In the genomic region with DNA sequence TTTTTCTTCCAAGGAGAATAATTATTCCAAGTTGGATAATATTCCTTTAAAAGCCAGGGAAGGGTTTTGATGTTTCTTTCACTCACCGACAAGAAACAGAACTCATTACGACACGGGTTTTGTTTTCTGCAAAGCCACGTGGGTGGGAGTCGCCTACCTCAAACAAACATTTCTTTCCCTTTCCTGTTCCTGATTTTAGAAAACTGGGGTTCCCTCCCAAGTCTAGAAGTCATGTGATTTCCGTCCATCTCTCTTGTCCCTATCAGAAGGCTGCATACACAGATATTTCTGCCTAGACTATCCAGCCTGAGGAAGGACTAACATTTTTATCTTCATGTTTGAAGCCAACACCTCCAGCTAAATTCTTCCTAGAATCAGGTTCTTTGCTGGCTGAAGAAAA, we compare ENCODE assay signal across 14 mouse cellular contexts. TPM values are rescaled to one million over a fixed set of nuclear protein-coding genes. Genes with fewer than 3 reads are reported as not detected.
DNase-seq lines count a peak whose midpoint lies in the region; ATAC-seq and TF ChIP-seq lines count a peak whose summit lies in the region.
"Had no signal": no experiment of that assay in that cellular context is flagged by ENCODE, and none has a peak within 500 bp of the region (broad histone marks: within the 10 kb centered on the region; RNA-seq: fewer than 3 reads in every experiment).

No protein-coding gene starts in this region.

- H3K4me1 ChIP-seq in kidney, postnatal 0 days (replicated peaks; ENCODE audit: insufficient read depth, low read length) = no peaks in the 10 kb centered on the region
- H3K4me1 ChIP-seq: limb, embryonic 12.5 days had no signal

- WGBS in kidney, postnatal 0 days = 42% methylated on average over 6 of the region's 6 CpGs

- H3K4me2 ChIP-seq in kidney, postnatal 0 days (ENCODE audit: low read length) = no peak overlapping the region
- H3K4me2 ChIP-seq: embryonic facial prominence, embryonic 15.5 days; limb, embryonic 12.5 days had no signal

- H3K27ac ChIP-seq in kidney, postnatal 0 days = no peak overlapping the region
- H3K27ac ChIP-seq: embryonic facial prominence, embryonic 15.5 days; limb, embryonic 12.5 days had no signal

- no peak overlapping the region for H3K4me3 ChIP-seq in kidney, postnatal 0 days (replicated peaks; ENCODE audit: low read depth, low read length)
- H3K4me3 ChIP-seq: embryonic facial prominence, embryonic 15.5 days; limb, embryonic 12.5 days; megakaryocyte, embryonic 14.5 days had no signal

- H3K9ac ChIP-seq in kidney, postnatal 0 days (ENCODE audit: low read depth, low read length) = no peak overlapping the region
- H3K9ac ChIP-seq: embryonic facial prominence, embryonic 15.5 days; limb, embryonic 12.5 days had no signal

- no peak for ATAC-seq in kidney, postnatal 0 days (replicated peaks; ENCODE audit: low FRiP score, low read depth)
- ATAC-seq: forebrain, embryonic 14.5 days had no signal

- no peak for TF ChIP-seq CTCF in kidney, postnatal 0 days (IDR thresholded peaks at IDR 0.05; ENCODE audit: low read depth)

- DNase-seq in adrenal gland, adult (ENCODE audit: inconsistent age in 2 of 2, low spot score in 1 of 2) = peak; percentile 26 to 62
- DNase-seq in adrenal gland, postnatal 10 days = no peak
- peak; percentile 21 for DNase-seq in kidney, postnatal 0 days (ENCODE audit: low spot score)
- DNase-seq in kidney, postnatal 4 days = no peak
- peak; percentile 18 to 54 for DNase-seq in kidney, postnatal 25 days
- DNase-seq in monocyte, adult 2 months (ENCODE audit: low read depth in 1 of 2, low spot score in 2 of 2) = peak; percentile 19 to 27
- no peak for DNase-seq in thymus, postnatal 10 days (ENCODE audit: low spot score in 2 of 2)
- no peak for DNase-seq in ovary, postnatal 14 days (ENCODE audit: low spot score)
- DNase-seq: cerebellum, postnatal 10 days; gastrocnemius, postnatal 36 days had no signal

- H3K9me3 ChIP-seq in kidney, postnatal 0 days (replicated peaks; ENCODE audit: low read length) = no peaks in the 10 kb centered on the region
- H3K9me3 ChIP-seq: embryonic facial prominence, embryonic 15.5 days; limb, embryonic 12.5 days; megakaryocyte, embryonic 14.5 days had no signal

- H3K36me3 ChIP-seq in kidney, postnatal 0 days (ENCODE audit: insufficient read depth, low read length) = no peaks in the 10 kb centered on the region
- H3K36me3 ChIP-seq: embryonic facial prominence, embryonic 15.5 days; limb, embryonic 12.5 days had no signal

- H3K27me3 ChIP-seq in kidney, postnatal 0 days (ENCODE audit: insufficient read depth, low read length) = no peaks in the 10 kb centered on the region
- H3K27me3 ChIP-seq: embryonic facial prominence, embryonic 15.5 days; limb, embryonic 12.5 days; megakaryocyte, embryonic 14.5 days had no signal

RNA-seq across cellular contexts. Expression of a gene that starts 34.9 kb away (rescaled TPM):
- 10 to 100 TPM; 21.6 to 23.6 TPM for total RNA-seq in adrenal gland, postnatal 10 days (2021)
- polyA plus RNA-seq in kidney, postnatal 0 days (2015; fragmentation: Nextera tagmentation; extraction: Ambion mirVana) = 6.5 and 8.6 TPM in 2 replicates

Comparison
In these comparisons a context has a peak if more than half of its experiments do, and no peak if none do; other contexts are left out.
1. DNase-seq: peak in adrenal gland, adult (2 of 2), kidney, postnatal 0 days (single experiment), kidney, postnatal 25 days (2 of 2) and monocyte, adult 2 months (2 of 2); none in adrenal gland, postnatal 10 days (single experiment), kidney, postnatal 4 days (0 of 2), thymus, postnatal 10 days (0 of 2) and ovary, postnatal 14 days (single experiment).